Mouse (Mus musculus): ENCODE results near the gene Ptpn1. TPM values are rescaled to one million over a fixed set of nuclear protein-coding genes. Genes with fewer than 3 reads are reported as not detected.

The Ptpn1 gene
- total RNA-seq, 2 experiments from 2014 or later, result 62.6 to 63.3 TPM

- no peak for DNase-seq
Measured at GRCm38 (mm10) chr2:167975746-167976145, 43.9 kb downstream of the Ptpn1 start.

GRCm38 (mm10) chr2:167978271-167978670 lies 46.4 kb downstream of the Ptpn1 start:
- no peak for DNase-seq

GRCm38 (mm10) chr2:167980391-167980790 lies 48.5 kb downstream of the Ptpn1 start:
- DNase-seq, result no peak

- DNase-seq, result no peak
Measured at GRCm38 (mm10) chr2:167982646-167983045, 50.8 kb downstream of the Ptpn1 start.

- no peak for DNase-seq
Measured at GRCm38 (mm10) chr2:167984371-167984770, 52.5 kb downstream of the Ptpn1 start.

GRCm38 (mm10) chr2:167984946-167985345 lies 53.1 kb downstream of the Ptpn1 start:
- no peak for DNase-seq

GRCm38 (mm10) chr2:167986762-167987161 lies 54.9 kb downstream of the Ptpn1 start:
- DNase-seq, result no peak

GRCm38 (mm10) chr2:167987640-167988039 lies 55.8 kb downstream of the Ptpn1 start:
- DNase-seq, result no peak

- DNase-seq, result no peak
Measured at GRCm38 (mm10) chr2:167989310-167989709, 57.5 kb downstream of the Ptpn1 start.

GRCm38 (mm10) chr2:167993260-167993659 lies 61.4 kb downstream of the Ptpn1 start:
- no peak for DNase-seq

- no peak for DNase-seq
Measured at GRCm38 (mm10) chr2:167995870-167996635, 64.2 kb downstream of the Ptpn1 start.

- no peak for DNase-seq
Measured at GRCm38 (mm10) chr2:167996672-167997215, 64.9 kb downstream of the Ptpn1 start.

GRCm38 (mm10) chr2:167997562-167997961 lies 65.7 kb downstream of the Ptpn1 start:
- DNase-seq, result no peak

- no peak for DNase-seq
Measured at GRCm38 (mm10) chr2:167999145-167999743, 67.4 kb downstream of the Ptpn1 start.

GRCm38 (mm10) chr2:168002188-168002587 lies 70.3 kb downstream of the Ptpn1 start:
- no peak for DNase-seq

GRCm38 (mm10) chr2:168002884-168003283 lies 71.0 kb downstream of the Ptpn1 start:
- no peak for DNase-seq

GRCm38 (mm10) chr2:168003431-168003830 lies 71.6 kb downstream of the Ptpn1 start:
- no peak for DNase-seq

- DNase-seq, result no peak
Measured at GRCm38 (mm10) chr2:168004369-168004768, 72.5 kb downstream of the Ptpn1 start.

- no peak for DNase-seq
Measured at GRCm38 (mm10) chr2:168005005-168005404, 73.1 kb downstream of the Ptpn1 start.

GRCm38 (mm10) chr2:168005616-168006015 lies 73.8 kb downstream of the Ptpn1 start:
- no peak for DNase-seq

- no peak for DNase-seq
Measured at GRCm38 (mm10) chr2:168006489-168006888, 74.6 kb downstream of the Ptpn1 start.

- no peak for DNase-seq
Measured at GRCm38 (mm10) chr2:168008132-168008531, 76.3 kb downstream of the Ptpn1 start.

GRCm38 (mm10) chr2:168009936-168010668 lies 78.2 kb downstream of the Ptpn1 start, which contains the start of gene Ripor3:
TSS of gene Ripor3 (minus strand) at chr2:168010618.
- DNase-seq, result peak; percentile 18 to 21

Data from layer of hippocampus, postnatal 36 days (tissue).